Mouse (Mus musculus) left cerebral cortex, adult 18-20 months (tissue): ENCODE data around the gene Rimbp2. TPM values are rescaled to one million over a fixed set of nuclear protein-coding genes. Genes with fewer than 3 reads are reported as not detected.

Experiments
- DNase-seq, 2 experiments: peaks; one replicate each; pipeline ENCODE4 v3.0.0; 2021 to 2022; ENCODE audit warnings: low spot score in 2 of 2, mixed read lengths in 1 of 2
- total RNA-seq, 2 experiments: library from RNA; stranded (reverse); gene quantifications; 2 replicates each; pipeline ENCODE4 v1.2.3; 2021

Gene Rimbp2
- total RNA-seq, 2 experiments from 2014 or later, result 124 to 128 TPM

DNA sequence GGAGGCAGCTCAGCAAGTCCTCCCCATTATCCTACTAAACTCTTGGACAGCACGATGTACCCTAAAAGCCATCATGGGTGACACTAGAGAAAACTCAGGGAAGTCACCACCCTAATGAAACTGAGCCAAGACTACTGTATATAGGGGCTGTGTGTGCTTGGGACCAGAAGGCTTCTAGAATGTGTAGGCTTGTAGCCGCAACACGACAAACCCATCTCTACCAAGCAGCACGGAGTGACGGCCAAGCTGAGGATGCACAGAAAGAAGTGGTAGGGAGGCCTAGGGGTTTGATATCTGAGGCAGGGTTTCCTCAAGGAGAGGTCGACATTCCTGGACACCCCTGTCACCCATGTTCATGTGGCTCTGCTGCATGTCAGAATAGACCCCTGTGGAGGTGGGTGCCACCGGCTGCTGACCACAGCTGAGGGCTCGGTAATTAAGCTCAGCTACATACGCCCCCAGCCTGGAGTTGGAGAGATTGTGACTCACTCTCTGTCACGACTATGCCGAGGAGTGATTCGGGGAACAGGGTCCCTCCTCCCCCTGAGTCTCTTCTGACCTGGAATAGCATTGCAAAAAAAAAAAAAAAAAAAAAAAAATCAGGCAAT is 106.7 kb downstream of the Rimbp2 start:
- peak; percentile 68 to 76 for DNase-seq

GRCm38 (mm10) chr5:128845033-128845432 is 108.3 kb downstream of the Rimbp2 start:
- DNase-seq, result peak; percentile 58 to 60

- DNase-seq, result no peak
These were observed 109.3 kb downstream of the Rimbp2 start for GRCm38 (mm10) chr5:128843982-128844381.

DNA sequence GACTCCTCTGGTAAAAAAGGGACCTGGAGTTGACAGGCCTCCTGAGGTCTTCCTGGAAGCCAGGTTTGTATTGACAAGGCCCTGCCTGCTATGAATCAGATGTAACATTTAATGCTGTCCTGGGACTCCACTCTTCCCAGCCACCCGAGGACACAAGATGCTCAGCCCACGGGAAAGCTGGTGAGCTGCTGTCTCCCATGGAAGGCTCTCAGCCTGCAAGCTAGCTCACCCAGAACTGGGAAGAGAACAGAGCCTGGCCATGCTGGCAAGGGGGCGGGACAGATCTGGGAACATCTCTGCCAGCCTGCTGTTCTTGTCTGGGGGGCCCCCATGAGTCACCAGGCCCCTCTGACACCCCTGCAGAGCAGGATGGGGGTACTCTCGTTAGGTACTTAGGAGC is 111.7 kb downstream of the Rimbp2 start:
- DNase-seq, result peak; percentile 61 to 84

- DNase-seq, result no peak
These were observed 116.2 kb downstream of the Rimbp2 start for GRCm38 (mm10) chr5:128837045-128837444.

- DNase-seq, result no peak
These were observed 119.2 kb downstream of the Rimbp2 start for GRCm38 (mm10) chr5:128834126-128834525.

DNA sequence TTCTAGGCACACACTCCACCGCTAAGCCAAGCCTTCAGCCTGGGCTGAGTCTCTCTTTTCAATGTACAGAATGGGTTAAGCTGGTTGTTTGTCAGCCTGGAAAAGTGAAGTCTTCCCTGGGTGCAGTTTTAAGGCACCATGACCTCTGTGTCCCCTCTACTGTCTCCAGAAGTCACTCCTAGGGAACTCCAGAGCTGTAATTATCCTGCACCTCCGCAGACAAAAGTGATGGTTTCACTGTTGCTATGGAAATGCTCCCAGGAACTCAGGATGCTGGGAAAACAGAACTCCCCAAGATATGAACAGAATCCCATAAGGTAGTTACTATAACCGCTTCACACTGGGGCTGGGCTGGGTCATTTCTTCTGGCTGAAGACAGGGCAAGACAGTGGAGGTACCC is 130.4 kb downstream of the Rimbp2 start:
- DNase-seq, result no peak

GRCm38 (mm10) chr5:128819638-128820285 is 133.5 kb downstream of the Rimbp2 start:
- DNase-seq, result peak; percentile 73 to 80

DNA sequence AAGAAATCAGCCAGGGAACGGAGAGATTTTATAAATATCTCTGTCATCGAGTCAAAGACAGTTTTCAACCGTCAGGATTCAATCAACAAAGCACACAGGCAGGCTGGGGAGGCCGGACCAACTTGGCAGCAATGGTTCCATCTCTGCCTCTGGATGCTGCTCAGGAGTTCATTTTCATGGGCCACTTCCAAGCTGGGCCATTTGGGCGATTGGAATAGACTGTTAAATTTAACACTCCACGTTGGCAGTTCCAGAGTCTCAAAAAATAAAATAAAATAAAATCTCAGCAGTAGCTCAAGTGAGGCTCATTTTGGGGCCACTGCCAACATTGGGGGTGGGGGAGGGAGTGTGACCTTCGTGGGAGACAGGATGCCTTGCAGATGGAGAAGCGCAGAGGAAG is 137.7 kb downstream of the Rimbp2 start:
- no peak for DNase-seq

DNA sequence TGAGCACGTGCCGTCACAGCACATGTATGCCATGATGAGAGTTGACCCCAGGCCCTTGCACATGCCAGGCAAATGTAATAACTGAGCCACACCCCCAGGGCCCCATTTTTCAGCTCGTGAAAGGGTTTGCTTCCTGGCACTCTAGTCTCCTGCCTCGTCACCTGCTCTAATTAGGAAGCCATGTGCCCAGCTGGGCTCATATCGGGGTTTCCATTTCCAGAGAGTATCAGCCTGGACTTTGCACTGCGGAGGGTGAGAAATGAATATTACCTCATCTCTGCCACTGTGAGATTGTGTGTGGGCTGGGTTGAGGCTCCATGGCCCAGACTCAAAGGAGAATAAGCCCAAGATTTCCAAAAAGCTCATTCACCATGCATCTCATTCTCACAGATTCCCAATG is 138.2 kb downstream of the Rimbp2 start:
- no peak for DNase-seq

DNA sequence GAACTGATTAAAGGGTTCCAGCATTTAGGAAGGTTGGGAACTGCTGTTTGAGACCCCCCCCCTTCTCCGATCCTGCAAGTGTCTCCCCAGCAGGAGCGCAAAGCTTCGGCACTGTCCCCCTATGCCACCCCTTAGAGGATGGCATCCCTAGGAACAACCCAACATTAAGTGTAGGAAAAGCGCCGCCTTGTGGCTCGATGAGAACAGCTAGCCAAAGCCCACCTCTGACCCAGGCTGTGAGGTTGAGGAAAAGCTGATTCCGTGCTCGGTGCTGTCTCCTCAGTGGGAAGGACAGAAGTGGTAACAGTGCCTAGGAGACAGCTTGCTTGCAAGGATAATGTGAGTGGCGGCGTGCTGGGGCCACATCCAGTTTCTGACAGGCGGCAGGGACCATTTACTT is 140.2 kb downstream of the Rimbp2 start:
- no peak for DNase-seq

DNA sequence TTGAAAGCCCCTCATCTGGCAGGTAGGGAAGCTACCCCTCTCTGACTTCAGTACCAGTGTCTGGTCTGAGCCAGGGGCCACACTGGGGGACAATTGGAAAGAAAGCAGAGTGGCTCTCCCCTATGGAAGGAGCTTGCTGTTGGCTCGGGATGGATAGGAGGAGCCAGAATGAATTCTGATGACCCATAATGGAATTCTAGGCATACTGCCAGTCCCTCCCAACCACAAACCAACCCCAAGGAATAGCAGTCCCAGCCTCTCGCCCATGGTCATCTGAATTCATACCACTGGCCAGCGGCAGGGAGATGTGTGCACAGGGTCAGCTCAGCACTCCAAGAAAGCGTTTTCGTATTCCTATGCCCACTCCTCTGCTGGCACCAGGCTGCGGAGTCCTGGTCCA is 141.9 kb downstream of the Rimbp2 start:
- no peak for DNase-seq

GRCm38 (mm10) chr5:128810006-128810405 is 143.3 kb downstream of the Rimbp2 start:
- peak; percentile 85 to 93 for DNase-seq

DNA sequence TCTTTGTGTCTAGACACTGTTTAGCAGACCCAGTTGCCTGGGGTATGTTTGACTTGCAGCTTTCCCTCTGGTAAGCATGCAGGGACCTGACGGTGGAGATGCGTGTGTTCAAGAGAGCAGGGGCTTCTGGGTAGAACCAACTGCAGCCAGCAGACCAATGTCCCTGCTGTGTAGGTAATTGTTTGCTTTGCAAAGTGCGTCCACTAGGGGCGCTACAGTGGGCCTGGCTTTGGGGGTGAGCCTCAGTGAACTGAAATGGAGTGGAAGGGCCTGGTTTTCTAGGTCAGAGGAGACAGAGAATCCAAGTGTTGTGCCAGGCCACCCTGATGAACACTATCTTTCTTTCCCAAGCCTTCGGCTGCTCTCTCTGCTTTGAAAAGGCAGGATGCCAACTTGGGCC is 143.9 kb downstream of the Rimbp2 start:
- DNase-seq, result no peak

GRCm38 (mm10) chr5:128808547-128809182 is 144.6 kb downstream of the Rimbp2 start:
- DNase-seq, result no peak

DNA sequence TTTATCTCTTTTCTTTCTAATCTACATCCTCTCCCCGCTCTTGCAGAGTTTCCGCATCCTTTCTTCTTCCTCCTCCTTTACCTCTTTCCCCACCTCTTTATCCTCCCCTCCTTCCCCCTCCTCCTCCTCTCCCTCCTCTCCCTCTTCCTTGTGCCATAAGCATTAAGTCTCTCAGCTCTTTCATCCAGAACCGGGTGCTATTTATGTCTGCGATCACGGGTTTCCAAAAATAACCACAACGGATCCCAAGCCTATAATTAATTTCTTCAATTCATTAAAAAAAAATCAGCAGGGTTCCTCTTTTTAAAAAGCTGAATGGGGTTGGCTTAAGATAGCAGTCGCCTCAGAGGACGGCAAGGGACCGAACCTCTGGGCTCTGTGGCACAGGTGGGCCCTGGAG is 145.9 kb downstream of the Rimbp2 start:
- DNase-seq, result no peak

- DNase-seq, result peak; percentile 74 to 84
These were observed 146.8 kb downstream of the Rimbp2 start for GRCm38 (mm10) chr5:128806296-128806998.

- peak in 1 of 2 experiments; percentile 60 for DNase-seq
These were observed 148.2 kb downstream of the Rimbp2 start for GRCm38 (mm10) chr5:128805092-128805491.

DNA sequence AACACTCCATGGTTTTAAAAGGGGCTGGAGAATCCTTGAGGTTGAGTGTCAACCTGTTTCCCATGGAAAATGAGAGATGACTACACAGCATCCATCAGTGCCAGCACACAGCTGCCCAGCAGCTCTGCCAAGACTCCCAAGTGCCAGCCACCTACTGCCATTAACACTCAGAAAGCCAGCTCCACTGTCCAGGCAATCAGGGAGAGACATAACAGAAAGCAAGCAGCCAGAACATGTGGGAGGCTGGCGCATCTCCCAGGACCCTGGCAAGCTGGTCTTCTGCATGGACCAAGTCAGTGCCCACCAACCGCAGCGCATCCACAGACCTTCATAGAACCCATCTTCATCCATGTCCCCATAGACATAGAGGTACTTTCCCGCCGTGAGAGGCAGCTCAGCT is 152.7 kb downstream of the Rimbp2 start:
- peak; percentile 48 to 68 for DNase-seq

GRCm38 (mm10) chr5:128781621-128782020 is 171.7 kb downstream of the Rimbp2 start:
- DNase-seq, result no peak

GRCm38 (mm10) chr5:128776386-128776785 is 176.9 kb downstream of the Rimbp2 start:
- DNase-seq, result no peak
